Mouse (Mus musculus) erythroblast, embryonic 14.5 days (primary cell): ENCODE results near the gene Prdm8. TPM values are rescaled to one million over a fixed set of nuclear protein-coding genes. Genes with fewer than 3 reads are reported as not detected.

ENCODE experiments used
- H3K27me3 ChIP-seq: 2 replicates; pipeline ENCODE4 v1.6.1; 2012; ENCODE audit warnings: inconsistent platforms; ENCODE audit not compliant: control insufficient read depth
- H3K36me3 ChIP-seq: 2 replicates; pipeline ENCODE4 v1.6.1; 2012; ENCODE audit warnings: mild to moderate bottlenecking, inconsistent platforms; ENCODE audit not compliant: control insufficient read depth
- H3K4me1 ChIP-seq: 2 replicates; pipeline ENCODE4 v1.6.1; 2012; ENCODE audit warnings: inconsistent platforms; ENCODE audit not compliant: control insufficient read depth
- H3K4me3 ChIP-seq: replicated peaks from 2 replicates; pipeline ENCODE3; 2012; ENCODE audit warnings: moderate library complexity, mild to moderate bottlenecking, inconsistent platforms
- H3K9me3 ChIP-seq: 2 replicates; pipeline ENCODE4 v1.6.1; 2012; ENCODE audit warnings: low read length, inconsistent platforms, mixed read lengths; ENCODE audit not compliant: control insufficient read depth
- GATA1 ChIP-seq: IDR thresholded peaks from 2 replicates; pipeline ENCODE4 v1.6.1; 2012; ENCODE audit warnings: low read length, inconsistent platforms, mixed read lengths
- TAL1 ChIP-seq: IDR thresholded peaks from 3 replicates; pipeline ENCODE4 v1.6.1; 2012; ENCODE audit warnings: low read length, inconsistent platforms, mixed read lengths
- polyA plus RNA-seq: library from polyadenylated mRNA; stranded (reverse); fragments of >175 nt; gene quantifications from 2 replicates; pipeline ENCODE4 v1.2.3, GENCODE M21; 2012

Gene Prdm8
- polyA plus RNA-seq, 1 experiment = 0.02 TPM

DNA sequence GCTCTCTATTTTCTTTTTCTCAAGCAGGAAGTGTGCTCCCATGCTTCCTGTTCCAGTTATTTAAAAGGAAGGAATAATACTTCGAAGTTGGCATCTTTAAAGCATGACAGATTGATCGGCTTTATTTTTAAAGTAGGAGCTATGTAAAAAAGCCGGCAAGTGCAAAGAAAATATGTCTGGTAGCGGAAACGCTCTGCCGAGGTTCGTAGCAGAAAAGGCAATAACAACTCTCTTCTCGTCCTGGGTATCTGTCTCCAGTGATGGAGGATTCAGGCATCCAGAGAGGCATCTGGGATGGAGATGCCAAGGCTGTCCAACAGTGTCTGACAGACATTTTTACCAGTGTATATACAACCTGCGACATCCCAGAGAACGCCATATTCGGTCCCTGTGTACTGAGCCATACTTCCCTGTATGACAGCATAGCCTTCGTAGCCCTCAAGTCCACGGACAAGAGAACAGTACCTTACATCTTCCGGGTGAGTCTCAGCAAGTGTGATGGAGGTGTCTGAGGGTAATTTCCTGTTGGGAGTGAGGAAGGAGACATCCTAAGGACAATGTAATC lies 16.1 kb downstream of the Prdm8 start:
- Histone ChIP-seq H3K4me3 (no peak overlapping the region), H3K9me3 (peaks cover 4% of the 10 kb centered on the region; the same call in 1 of the 2 replicates), H3K4me1 (0 out of 2 replicates have a peak, but pooled peaks cover 1% of the 10 kb centered on the region), H3K27me3 (peaks cover 99% of the 10 kb centered on the region), H3K36me3 (no peaks in the 10 kb centered on the region)
- TF ChIP-seq TAL1 = no peak

DNA sequence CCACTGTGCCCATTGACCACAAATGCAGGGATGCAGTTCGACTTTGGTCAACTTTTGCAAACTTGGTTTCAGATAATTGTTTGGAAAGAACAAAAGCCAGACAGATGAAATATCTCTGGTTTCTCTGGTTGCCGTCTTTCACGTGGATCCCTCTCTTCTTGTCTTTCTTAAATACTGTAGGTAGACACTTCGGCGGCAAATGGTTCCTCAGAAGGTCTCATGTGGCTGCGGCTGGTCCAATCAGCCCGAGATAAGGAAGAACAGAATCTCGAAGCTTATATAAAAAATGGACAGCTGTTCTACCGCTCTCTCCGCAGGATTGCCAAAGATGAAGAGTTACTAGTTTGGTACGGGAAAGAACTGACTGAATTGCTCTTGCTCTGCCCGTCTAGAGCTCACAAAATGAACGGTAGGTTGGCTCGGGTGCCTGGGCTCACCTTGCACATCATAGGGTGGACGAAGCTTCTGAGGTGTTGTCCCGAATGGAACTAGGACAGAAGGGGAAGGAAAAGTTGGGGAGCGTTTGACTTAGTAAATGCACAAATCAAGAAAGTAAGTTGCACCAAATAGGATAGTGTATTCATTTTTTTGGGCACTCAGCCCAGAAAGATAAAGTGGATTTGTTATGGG lies 17.4 kb downstream of the Prdm8 start:
- no peaks in the 10 kb centered on the region for H3K36me3 ChIP-seq
- peaks cover 4% of the 10 kb centered on the region; the same call in 1 of the 2 replicates for H3K9me3 ChIP-seq
- H3K4me3 ChIP-seq = no peak overlapping the region
- peaks cover 100% of the 10 kb centered on the region for H3K27me3 ChIP-seq
- TF ChIP-seq GATA1 (no peak), TAL1 (no peak)
- 0 out of 2 replicates have a peak, but pooled peaks cover 1% of the 10 kb centered on the region for H3K4me1 ChIP-seq

DNA sequence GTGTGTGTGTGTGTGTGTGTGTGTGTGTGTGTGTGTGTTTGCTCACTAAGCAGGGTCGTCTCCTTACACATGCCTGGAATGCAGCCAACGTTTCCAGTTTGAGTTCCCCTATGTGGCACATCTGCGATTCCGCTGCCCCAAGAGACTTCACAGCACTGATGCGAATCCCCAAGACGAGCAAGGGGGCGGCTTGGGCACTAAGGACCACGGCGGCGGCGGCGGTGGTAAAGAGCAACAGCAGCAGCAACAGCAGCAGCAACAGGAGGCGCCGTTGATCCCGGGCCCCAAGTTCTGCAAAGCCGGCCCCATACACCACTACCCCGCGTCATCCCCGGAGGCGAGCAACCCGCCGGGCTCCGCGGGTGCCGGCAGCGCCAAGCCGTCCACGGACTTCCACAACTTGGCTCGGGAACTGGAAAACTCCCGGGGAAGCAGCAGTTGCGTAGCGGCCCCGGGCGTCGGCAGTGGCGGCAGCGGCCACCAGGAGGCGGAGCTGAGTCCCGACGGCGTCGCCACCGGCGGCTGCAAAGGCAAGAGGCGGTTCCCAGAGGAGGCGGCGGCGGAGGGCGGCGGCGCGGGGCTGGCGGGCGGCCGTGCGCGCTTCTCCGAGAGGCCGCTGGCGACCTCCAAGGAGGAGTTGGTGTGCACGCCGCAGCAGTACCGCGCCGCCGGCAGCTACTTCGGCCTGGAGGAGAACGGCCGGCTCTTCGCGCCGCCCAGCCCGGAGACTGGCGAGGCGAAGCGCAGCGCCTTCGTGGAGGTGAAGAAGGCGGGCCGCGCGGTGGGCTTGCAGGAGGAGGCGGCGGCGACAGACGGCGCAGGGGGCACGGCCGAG lies 18.2 kb downstream of the Prdm8 start:
- no peaks in the 10 kb centered on the region for H3K36me3 ChIP-seq
- H3K9me3 ChIP-seq = peaks cover 4% of the 10 kb centered on the region; the same call in 1 of the 2 replicates
- TF ChIP-seq TAL1 (no peak), GATA1 (no peak)
- H3K4me3 ChIP-seq = peak overlapping the region; percentile 28
- peaks cover 100% of the 10 kb centered on the region for H3K27me3 ChIP-seq
- H3K4me1 ChIP-seq = 0 out of 2 replicates have a peak, but pooled peaks cover 1% of the 10 kb centered on the region

DNA sequence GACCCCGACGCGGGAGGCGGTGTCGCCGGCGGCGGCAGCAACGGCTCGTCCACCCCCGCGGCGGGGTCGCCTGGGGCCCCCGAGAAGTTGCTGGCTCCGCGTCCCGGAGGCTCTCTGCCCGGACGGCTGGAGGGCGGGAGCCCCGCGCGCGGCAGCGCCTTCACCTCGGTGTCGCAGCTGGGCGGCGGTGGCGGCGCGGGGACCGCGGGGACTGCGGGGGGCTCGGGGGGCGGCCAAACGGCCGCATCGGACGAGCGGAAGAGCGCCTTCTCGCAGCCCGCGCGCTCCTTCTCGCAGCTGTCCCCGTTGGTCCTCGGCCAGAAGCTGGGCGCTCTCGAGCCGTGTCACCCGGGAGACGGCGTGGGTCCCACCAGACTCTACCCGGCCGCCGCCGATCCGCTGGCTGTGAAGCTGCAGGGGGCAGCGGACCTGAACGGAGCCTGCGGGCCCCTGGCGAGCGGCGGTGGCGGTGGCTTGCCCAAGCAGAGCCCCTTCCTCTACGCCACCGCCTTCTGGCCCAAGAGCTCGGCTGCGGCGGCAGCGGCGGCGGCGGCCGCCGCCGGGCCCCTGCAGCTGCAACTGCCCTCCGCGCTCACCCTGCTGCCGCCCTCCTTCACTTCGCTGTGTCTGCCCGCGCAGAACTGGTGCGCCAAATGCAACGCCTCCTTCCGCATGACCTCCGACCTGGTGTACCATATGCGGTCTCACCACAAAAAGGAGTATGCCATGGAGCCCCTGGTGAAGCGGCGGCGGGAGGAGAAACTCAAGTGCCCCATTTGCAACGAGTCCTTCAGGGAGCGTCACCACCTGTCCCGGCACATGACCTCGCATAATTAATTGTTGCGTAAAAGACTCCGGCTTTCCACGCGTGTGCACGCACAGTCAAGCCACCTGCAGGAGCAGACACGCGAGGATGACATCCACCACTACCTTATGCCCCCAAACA lies 19.1 kb downstream of the Prdm8 start:
- peak overlapping the region; percentile 28 for H3K4me3 ChIP-seq
- no peaks in the 10 kb centered on the region for H3K36me3 ChIP-seq
- H3K9me3 ChIP-seq = peaks cover 4% of the 10 kb centered on the region; the same call in 1 of the 2 replicates
- TF ChIP-seq TAL1 = no peak
- no peak for TF ChIP-seq GATA1
- 0 out of 2 replicates have a peak, but pooled peaks cover 1% of the 10 kb centered on the region for H3K4me1 ChIP-seq
- H3K27me3 ChIP-seq = peaks cover 99% of the 10 kb centered on the region

DNA sequence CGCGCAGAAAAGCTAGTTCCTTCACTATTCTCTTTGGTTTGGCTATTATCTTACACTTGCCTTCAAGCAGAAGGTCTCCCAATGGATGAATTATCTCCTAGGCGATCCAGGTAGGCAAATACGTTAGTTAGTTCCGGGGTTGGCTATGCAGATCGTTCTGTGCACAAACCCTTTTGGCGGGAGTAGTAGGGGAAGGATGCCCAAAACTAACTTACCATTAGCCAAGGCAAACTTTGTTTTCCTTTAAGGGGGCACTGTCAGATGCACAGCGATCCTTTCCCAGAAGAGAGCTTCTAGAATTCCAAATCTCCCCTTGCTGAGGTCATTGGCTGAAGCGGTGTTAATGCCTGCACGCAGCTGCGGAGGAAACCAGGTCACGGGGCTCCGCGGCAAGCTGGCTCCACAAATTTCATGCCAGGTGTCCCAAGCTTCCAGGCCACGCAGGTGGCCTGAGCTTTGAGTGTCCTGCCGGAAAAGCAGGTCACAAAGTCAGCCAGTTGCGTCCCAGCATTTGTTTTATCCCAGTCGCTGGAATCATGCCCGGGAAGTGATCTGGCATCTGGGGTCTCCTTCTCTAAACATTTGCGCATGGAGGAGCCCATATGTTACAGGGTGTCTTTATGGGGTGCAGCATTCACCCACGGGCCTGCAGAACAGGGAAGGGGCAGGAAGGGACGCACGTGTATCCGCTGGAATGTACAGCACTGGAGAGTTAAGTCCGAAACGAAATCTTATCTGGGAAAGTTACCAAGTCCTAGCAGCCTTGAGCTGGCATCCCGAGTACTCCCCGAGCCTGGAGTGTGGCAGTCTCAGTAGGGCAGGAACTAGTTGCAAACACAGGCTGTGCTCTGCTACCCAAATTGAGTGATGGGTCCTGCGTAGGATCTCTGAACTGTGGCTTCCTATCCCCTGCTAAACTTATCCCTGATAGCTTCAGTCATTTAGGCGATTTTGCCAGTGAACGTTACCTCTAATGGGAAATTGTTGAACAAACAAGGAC lies 22.5 kb downstream of the Prdm8 start:
- TF ChIP-seq TAL1 (no peak), GATA1 (no peak)
- peaks cover 4% of the 10 kb centered on the region; the same call in 1 of the 2 replicates for H3K9me3 ChIP-seq
- H3K4me1 ChIP-seq = 0 out of 2 replicates have a peak, but pooled peaks cover 1% of the 10 kb centered on the region
- H3K27me3 ChIP-seq = peaks cover 69% of the 10 kb centered on the region
- H3K36me3 ChIP-seq = no peaks in the 10 kb centered on the region
- H3K4me3 ChIP-seq = no peak overlapping the region

DNA sequence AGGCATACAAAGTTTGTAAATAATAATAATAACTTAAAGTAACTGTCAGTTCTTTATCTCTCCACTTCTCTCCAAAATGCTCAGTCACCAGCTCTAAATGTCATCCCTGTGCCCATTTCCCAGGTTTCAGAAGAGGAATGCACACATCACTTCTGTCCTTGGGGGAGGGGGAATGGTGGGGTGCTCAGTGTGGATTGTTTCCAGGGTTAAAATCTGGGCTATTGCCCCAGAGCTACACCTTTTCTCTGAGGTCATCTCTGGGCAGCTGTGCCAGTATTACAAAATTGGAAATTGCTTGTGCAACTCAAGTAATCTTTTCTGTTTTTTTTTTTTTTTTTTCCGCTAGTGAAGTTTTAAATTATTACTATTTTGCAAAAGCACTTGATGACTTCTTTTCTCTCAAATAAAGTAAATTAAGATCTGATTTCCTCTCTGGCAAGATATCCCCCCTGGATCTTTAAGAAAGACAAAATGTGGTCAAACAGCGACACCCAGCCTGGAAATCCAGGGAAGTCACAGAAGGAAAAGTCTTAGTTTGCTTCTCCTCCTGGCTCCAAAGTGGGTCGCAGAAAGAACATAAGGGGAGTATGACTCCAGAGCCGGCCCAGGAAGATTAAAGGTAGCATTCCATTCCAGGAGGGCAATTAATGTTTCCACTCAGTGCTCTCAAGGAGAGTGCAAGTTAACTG lies 25.4 kb downstream of the Prdm8 start:
- Histone ChIP-seq H3K27me3 (peaks cover 39% of the 10 kb centered on the region), H3K36me3 (no peaks in the 10 kb centered on the region), H3K4me1 (no peaks in the 10 kb centered on the region), H3K4me3 (no peak overlapping the region), H3K9me3 (no peaks in the 10 kb centered on the region)
- TF ChIP-seq TAL1 = no peak
- no peak for TF ChIP-seq GATA1

DNA sequence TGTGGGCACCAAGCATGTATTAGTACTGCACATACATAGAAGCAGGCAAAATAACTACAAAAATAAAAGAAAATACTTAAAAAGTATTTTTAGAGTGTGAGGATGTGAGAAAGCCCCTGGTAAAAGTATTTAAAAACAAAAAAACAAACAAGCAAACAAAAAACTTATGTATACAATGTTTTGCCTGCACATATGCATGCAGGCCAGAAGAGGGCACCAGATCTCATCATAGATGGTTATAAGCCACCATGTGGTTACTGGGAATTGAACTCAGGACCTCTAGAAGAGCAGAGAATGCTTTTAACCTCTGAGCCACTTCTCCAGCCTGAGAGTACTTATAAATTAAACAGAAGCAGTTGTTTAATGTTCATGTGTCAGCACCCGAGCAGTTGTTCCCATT lies 28.0 kb downstream of the Prdm8 start:
- Histone ChIP-seq H3K9me3 (no peaks in the 10 kb centered on the region), H3K4me1 (no peaks in the 10 kb centered on the region), H3K36me3 (no peaks in the 10 kb centered on the region), H3K4me3 (no peak overlapping the region), H3K27me3 (peaks cover 14% of the 10 kb centered on the region)
- TF ChIP-seq GATA1 = no peak
- TF ChIP-seq TAL1 = no peak
